Mouse (Mus musculus) intestine, postnatal 0 days (tissue): ENCODE results near the gene Itgb7. TPM values are rescaled to one million over a fixed set of nuclear protein-coding genes. Genes with fewer than 3 reads are reported as not detected.

Experiments
- ATAC-seq: fragments of 200-750 bp; cut with Nextera tagmentation; 2 replicates; pipeline ENCODE4 v1.8.0; 2017; ENCODE audit warnings: mild to moderate bottlenecking, moderate TSS enrichment, moderate library complexity
- H3K27ac ChIP-seq: fragments of 300-500 bp; sonication (generic); 2 replicates; pipeline ENCODE4 v1.5.1; 2014; ENCODE audit warnings: mild to moderate bottlenecking, low read depth, low read length, moderate library complexity
- H3K27me3 ChIP-seq: fragments of 300-500 bp; sonication (generic); replicated peaks from 2 replicates; pipeline ENCODE4 v1.6.1; 2014; ENCODE audit warnings: low read length, mixed read lengths; ENCODE audit not compliant: control insufficient read depth, insufficient read depth
- H3K36me3 ChIP-seq: fragments of 300-500 bp; sonication (generic); 2 replicates; pipeline ENCODE4 v1.6.1; 2014; ENCODE audit warnings: mild to moderate bottlenecking, moderate library complexity; ENCODE audit not compliant: control insufficient read depth, insufficient read depth
- H3K4me1 ChIP-seq: fragments of 300-500 bp; sonication (generic); replicated peaks from 2 replicates; pipeline ENCODE4 v1.6.1; 2014; ENCODE audit warnings: antibody characterized with exemption, low read length, mixed read lengths; ENCODE audit not compliant: control insufficient read depth, insufficient read depth
- H3K4me2 ChIP-seq: fragments of 300-500 bp; sonication (generic); replicated peaks from 2 replicates; pipeline ENCODE4 v1.6.1; 2014; ENCODE audit warnings: low read depth, mild to moderate bottlenecking, moderate library complexity
- H3K4me3 ChIP-seq: fragments of 300-500 bp; sonication (generic); 2 replicates; pipeline ENCODE4 v1.5.1; 2014; ENCODE audit warnings: low read depth, low read length
- H3K9ac ChIP-seq: fragments of 300-500 bp; sonication (generic); 2 replicates; pipeline ENCODE4 v1.6.1; 2014; ENCODE audit warnings: mild to moderate bottlenecking, low read depth, low read length
- H3K9me3 ChIP-seq: fragments of 300-500 bp; sonication (generic); 2 replicates; pipeline ENCODE4 v1.6.1; 2016; ENCODE audit warnings: mixed run types; ENCODE audit not compliant: control insufficient read depth
- CTCF ChIP-seq: sonication (generic); IDR thresholded peaks from 2 replicates; pipeline ENCODE4 v1.5.1; 2016; ENCODE audit warnings: low read depth, mild to moderate bottlenecking, control low read depth, antibody characterized with exemption, moderate library complexity
- WGBS: fragments of 180-500 bp; shearing (Covaris S2); extraction: QIAGEN DNeasy Blood & Tissue Kit; methylation state at CpG from one replicate; pipeline ENCODE4 v1.1.7; 2014; 5-methylcytosine and 5-hydroxymethylcytosine counted together
- polyA plus RNA-seq: library from polyadenylated mRNA; unstranded; fragments of >200 nt; fragmentation: Nextera tagmentation; extraction: Ambion mirVana; gene quantifications from 2 replicates; pipeline ENCODE4 v1.2.1, GENCODE M21; 2015

The Itgb7 gene
- polyA plus RNA-seq, 1 experiment from 2014 or later = 2.9 TPM

DNA sequence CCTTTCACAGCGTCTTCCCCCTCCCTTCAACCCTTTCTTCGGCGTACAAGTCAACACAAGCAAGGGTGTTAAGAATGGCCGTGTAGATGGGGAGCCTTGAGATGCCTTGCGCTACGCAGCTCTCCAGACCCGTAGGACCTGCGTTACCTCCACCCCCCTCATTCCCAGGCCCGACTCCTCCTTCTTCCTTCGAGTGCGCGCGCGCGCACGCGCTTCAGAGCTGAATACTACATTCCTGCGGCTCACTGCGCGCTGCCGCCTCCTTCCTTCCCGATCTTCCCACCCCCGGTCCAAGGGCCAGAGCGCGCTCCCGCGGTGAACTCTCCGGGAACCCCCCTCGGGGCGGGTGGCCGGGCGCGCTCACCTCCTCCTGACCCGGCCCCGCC lies 15.1 kb upstream of the Itgb7 start:
- H3K4me2 ChIP-seq = peak overlapping the region; percentile 97
- no peak; the same call in 1 of the 2 replicates for TF ChIP-seq CTCF
- no peaks in the 10 kb centered on the region for H3K27me3 ChIP-seq
- H3K9me3 ChIP-seq = no peaks in the 10 kb centered on the region
- peak; percentile 79 for ATAC-seq
- H3K36me3 ChIP-seq = no peaks in the 10 kb centered on the region
- H3K27ac ChIP-seq = peak overlapping the region; percentile 91
- H3K4me1 ChIP-seq = peaks cover 13% of the 10 kb centered on the region
- peak overlapping the region; percentile 75 for H3K4me3 ChIP-seq
- peak overlapping the region; percentile 47 for H3K9ac ChIP-seq
- under 1% methylated on average over 32 of the region's 35 CpGs for WGBS

DNA sequence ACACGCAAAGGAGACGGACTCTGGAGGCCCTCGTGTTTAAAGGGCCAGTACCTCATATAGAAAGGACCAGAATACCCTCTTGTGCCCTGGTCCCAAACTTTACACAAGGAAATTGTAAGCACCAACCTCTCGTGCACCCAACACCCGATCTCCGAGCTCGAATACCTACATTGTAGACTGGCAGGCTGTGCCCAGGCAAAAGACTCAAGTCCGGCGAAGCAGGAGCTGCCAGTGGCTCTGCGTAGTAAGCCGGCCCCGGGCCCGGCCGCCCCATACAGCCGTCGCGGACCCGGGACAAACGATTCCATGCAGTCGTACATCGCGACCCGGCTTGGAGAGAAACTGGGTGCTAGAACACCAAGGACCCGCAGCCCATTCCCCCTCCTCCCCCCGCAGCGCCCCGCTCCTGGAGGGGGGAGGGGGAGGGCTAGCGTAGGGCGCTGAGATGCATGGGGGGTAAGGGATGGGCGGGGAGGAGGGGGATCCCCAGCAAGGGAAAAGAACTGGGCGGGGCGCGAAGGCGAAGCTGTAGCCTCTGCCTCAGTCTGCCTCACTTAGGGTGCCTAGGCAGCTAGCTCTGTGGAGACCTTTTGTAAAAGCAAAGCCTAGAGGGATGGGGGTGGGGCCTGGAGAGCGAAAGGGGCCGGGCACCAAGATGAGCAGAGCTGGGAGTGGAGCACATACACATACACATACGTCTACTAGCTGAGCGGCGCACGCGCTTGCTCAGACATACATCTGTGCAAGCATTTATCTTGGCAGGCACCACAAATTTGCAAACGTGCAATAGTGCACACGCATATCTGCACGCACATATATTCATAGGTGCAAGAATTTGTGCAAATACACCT lies 14.4 kb upstream of the Itgb7 start:
- ATAC-seq = peak; percentile 65
- H3K4me2 ChIP-seq = peak overlapping the region; percentile 97
- no peak for TF ChIP-seq CTCF
- H3K9me3 ChIP-seq = no peaks in the 10 kb centered on the region
- peak overlapping the region; percentile 68 for H3K9ac ChIP-seq
- H3K36me3 ChIP-seq = no peaks in the 10 kb centered on the region
- WGBS = under 1% methylated on average over 40 of the region's 44 CpGs
- H3K27ac ChIP-seq = peak overlapping the region; percentile 91
- peaks cover 13% of the 10 kb centered on the region for H3K4me1 ChIP-seq
- H3K4me3 ChIP-seq = peak overlapping the region; percentile 75
- no peaks in the 10 kb centered on the region for H3K27me3 ChIP-seq

GRCm38 (mm10) chr15:102245461-102245881 lies 13.7 kb upstream of the Itgb7 start:
- ATAC-seq = no peak
- no peak for TF ChIP-seq CTCF
- H3K27ac ChIP-seq = peak overlapping the region; percentile 91
- H3K9ac ChIP-seq = peak overlapping the region; percentile 68
- peaks cover 13% of the 10 kb centered on the region for H3K4me1 ChIP-seq
- H3K9me3 ChIP-seq = no peaks in the 10 kb centered on the region
- no peaks in the 10 kb centered on the region for H3K36me3 ChIP-seq
- peak overlapping the region; percentile 97 for H3K4me2 ChIP-seq
- WGBS = 3% methylated on average over 14 of the region's 14 CpGs
- H3K4me3 ChIP-seq = peak overlapping the region; percentile 75
- no peaks in the 10 kb centered on the region for H3K27me3 ChIP-seq

GRCm38 (mm10) chr15:102244306-102245191 lies 12.8 kb upstream of the Itgb7 start:
- H3K27ac ChIP-seq = peak overlapping the region; percentile 23; the same call in 1 of the 2 replicates
- H3K4me1 ChIP-seq = peaks cover 11% of the 10 kb centered on the region
- H3K9ac ChIP-seq = peak overlapping the region; percentile 68; the same call in 1 of the 2 replicates
- no peak for ATAC-seq
- TF ChIP-seq CTCF = no peak
- no peaks in the 10 kb centered on the region for H3K9me3 ChIP-seq
- H3K27me3 ChIP-seq = no peaks in the 10 kb centered on the region
- H3K4me3 ChIP-seq = peak overlapping the region; percentile 75
- H3K36me3 ChIP-seq = no peaks in the 10 kb centered on the region
- H3K4me2 ChIP-seq = peak overlapping the region; percentile 97
- 8% methylated on average over 18 of the region's 19 CpGs for WGBS

DNA sequence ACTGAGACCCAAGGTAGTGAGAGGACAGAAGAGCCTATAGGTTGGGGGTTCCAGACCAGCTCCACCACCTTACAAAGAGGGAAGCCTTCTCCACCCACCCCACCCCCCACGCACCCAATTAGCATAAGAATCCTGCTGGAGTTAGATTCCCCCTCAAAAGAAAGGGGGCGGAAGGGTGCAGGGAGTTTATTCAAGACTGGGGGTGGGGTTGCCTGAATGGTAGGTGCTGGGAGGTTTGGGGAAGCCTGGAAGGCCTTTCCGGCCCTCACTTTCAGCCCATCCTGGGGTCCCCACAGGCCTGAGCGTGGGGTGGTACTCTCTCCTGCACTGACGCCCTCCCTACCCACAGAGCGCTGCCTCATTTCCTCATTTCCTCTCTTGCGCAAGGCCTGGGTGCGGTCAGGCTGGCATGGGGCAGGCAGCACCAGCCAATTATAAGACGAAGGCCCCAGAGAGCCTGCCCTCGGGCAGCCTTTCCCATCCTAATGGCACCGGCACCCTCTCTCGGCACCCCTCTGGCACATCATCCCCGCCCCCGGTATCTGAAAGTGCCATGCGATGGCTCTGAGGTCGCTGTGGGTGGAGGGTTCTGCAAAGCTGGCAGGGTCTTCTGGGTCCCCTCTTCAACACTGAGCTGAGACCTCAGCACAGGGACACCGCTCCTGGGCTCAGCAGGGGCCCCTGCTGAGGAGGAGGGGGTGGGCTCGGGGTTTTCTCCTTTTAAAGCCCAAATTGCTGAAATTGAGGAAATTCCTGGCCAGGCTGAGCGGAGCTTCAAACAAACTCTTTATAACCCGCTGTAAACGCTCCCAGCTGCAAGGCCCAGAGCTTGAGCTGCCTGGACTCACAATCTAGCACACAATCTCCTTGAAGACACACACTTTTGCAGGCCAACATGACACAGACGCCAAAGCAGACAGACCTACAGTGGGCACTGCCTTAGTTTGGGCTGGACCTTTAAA lies 11.8 kb upstream of the Itgb7 start:
- no peaks in the 10 kb centered on the region for H3K9me3 ChIP-seq
- peak; percentile 26 for ATAC-seq
- TF ChIP-seq CTCF = no peak
- peak overlapping the region; percentile 75 for H3K4me3 ChIP-seq
- H3K4me1 ChIP-seq = peaks cover 8% of the 10 kb centered on the region
- H3K9ac ChIP-seq = peak overlapping the region; percentile 37; the same call in 1 of the 2 replicates
- no peaks in the 10 kb centered on the region for H3K27me3 ChIP-seq
- 19% methylated on average over 22 of the region's 22 CpGs for WGBS
- peaks cover 6% of the 10 kb centered on the region; the same call in 1 of the 2 replicates for H3K36me3 ChIP-seq
- peak overlapping the region; percentile 97 for H3K4me2 ChIP-seq
- peak overlapping the region; percentile 35; the same call in 1 of the 2 replicates for H3K27ac ChIP-seq
